8 mouse cellular contexts compared by ENCODE assay signal in the genomic region with DNA sequence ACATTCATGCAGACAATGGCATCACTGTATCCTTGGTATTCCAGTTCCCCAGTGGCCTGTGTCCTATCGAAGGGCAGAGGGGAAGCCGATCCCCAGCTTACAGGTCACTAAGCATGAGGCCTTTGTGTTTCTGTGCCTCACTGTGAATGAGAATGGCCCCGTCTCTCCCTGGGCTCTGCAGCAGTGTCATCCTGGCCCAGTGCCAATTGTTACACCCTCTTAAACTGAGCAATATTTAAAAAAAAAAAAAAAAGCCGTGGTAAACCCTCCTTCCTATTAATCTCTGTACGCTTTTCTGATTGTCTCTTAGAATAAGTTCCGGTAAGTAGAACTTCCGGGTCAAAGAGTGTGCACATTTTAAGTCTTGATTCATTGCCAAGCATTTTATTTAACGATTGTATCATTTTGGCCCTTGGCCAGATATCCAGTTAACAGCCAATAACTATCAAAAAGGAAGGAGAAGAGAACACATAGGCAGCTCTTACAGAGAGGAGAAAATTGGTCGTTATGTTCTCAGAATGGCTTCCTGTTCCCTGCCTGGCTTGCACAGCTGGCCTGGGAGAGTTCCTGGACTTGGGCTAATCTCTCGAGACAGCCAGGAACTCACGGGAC.
DNase-seq lines count a peak whose midpoint lies in the region; ATAC-seq and TF ChIP-seq lines count a peak whose summit lies in the region.

No protein-coding gene starts in this region.

- H3K4me1 ChIP-seq in liver, embryonic 12.5 days: peaks cover 52% of the 10 kb centered on the region
- H3K4me1 ChIP-seq in kidney, adult 2 months (ENCODE audit: control insufficient read depth, insufficient read depth, low read length): no peaks in the 10 kb centered on the region

- no peaks in the 10 kb centered on the region for H3K9me3 ChIP-seq in liver, embryonic 12.5 days (replicated peaks)

- no peaks in the 10 kb centered on the region for H3K27me3 ChIP-seq in liver, embryonic 12.5 days (replicated peaks)
- no peaks in the 10 kb centered on the region for H3K27me3 ChIP-seq in kidney, adult 2 months (replicated peaks; ENCODE audit: control insufficient read depth, insufficient read depth, low read length)

- no peak overlapping the region for H3K9ac ChIP-seq in liver, embryonic 12.5 days

- no peak for TF ChIP-seq CTCF in kidney, adult 2 months (conservative IDR thresholded peaks at IDR 0.05; ENCODE audit: insufficient read depth, insufficient read length, low read depth, low read length)

- no peak for ATAC-seq in liver, embryonic 12.5 days
- ATAC-seq in megakaryocyte-erythroid progenitor cell, adult 5-6 weeks (replicated peaks; ENCODE audit: low FRiP score, low TSS enrichment, poor library complexity, severe bottlenecking): peak; percentile 45

- no peak overlapping the region for H3K4me2 ChIP-seq in liver, embryonic 12.5 days

- peaks cover 4% of the 10 kb centered on the region; the same call in 1 of the 2 replicates for H3K36me3 ChIP-seq in liver, embryonic 12.5 days
- H3K36me3 ChIP-seq in kidney, adult 2 months (ENCODE audit: control insufficient read depth, insufficient read depth, low read length): no peaks in the 10 kb centered on the region

- H3K4me3 ChIP-seq in liver, embryonic 12.5 days: no peak overlapping the region
- H3K4me3 ChIP-seq in kidney, adult 2 months (ENCODE audit: insufficient read depth, low read depth, low read length): no peak overlapping the region

- no peak overlapping the region for H3K27ac ChIP-seq in liver, embryonic 12.5 days
- H3K27ac ChIP-seq in kidney, adult 2 months (ENCODE audit: insufficient read depth, low read depth, low read length): no peak overlapping the region

- TF ChIP-seq POLR2A in kidney, adult 2 months (IDR thresholded peaks at IDR 0.05; ENCODE audit: low read depth, low read length): no peak

- 59% methylated on average over 11 of the region's 11 CpGs for WGBS in liver, embryonic 12.5 days (ENCODE audit: insufficient replicate concordance)
- 25% methylated on average over 11 of the region's 11 CpGs for WGBS in kidney, adult 2 months

- peak; percentile 27 for DNase-seq in liver
- peak; percentile 64 for DNase-seq in brain, adult 2 months (ENCODE audit: low read depth, low spot score)
- DNase-seq in heart, adult 8-10 months (ENCODE audit: low spot score): peak; percentile 70
- peak; percentile 69 for DNase-seq in kidney, adult 2 months
- DNase-seq in c-Kit-positive CD71-positive TER-119-positive erythroid progenitor cells, embryonic 14.5 days (ENCODE audit: low spot score): no peak
- no peak for DNase-seq in ovary, adult 18-20 months (ENCODE audit: low spot score)

Comparison
In these comparisons a context has a peak if more than half of its experiments do, and no peak if none do; other contexts are left out.
1. DNase-seq: peak in liver (single experiment), brain, adult 2 months (single experiment), heart, adult 8-10 months (single experiment) and kidney, adult 2 months (single experiment); none in c-Kit-positive CD71-positive TER-119-positive erythroid progenitor cells, embryonic 14.5 days (single experiment) and ovary, adult 18-20 months (single experiment).